Mouse (Mus musculus) liver, postnatal 0 days (tissue): ENCODE data around the gene Gpr171.

Experiments
- CTCF ChIP-seq: sonication (generic); IDR thresholded peaks from 2 replicates; pipeline ENCODE4 v1.5.1; 2016; ENCODE audit warnings: antibody characterized with exemption, low read depth
- EP300 ChIP-seq: IDR thresholded peaks from 2 replicates; pipeline ENCODE4 v1.6.1; 2016; ENCODE audit warnings: antibody characterized with exemption, low read depth, mild to moderate bottlenecking

DNA sequence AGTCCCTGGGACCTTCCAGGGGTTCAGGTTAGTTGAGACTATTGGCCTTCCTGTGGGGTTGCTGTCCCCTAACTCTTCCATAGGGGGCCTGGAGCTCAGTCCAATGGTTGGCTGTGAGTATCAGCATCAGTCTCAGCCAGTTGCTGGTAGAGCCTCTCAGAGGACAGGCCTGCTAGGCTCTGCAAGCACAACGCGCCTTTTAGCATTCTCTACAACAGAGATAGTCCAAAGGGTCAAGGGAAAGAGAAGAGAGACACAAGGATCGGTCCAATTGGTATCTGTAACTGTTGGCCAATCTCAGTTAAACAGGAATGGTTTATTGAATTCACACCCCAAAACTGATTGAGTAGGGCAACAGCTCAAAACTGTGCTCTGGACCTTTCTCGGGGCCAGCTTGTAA lies 5.8 kb upstream of the Gpr171 start:
- TF ChIP-seq EP300: no peak
- TF ChIP-seq CTCF: no peak
